Mouse (Mus musculus): Measurements from ENCODE around the gene Fkrp.

GRCm38 (mm10) chr7:16810399-16810919 lies 6.1 kb downstream of the Fkrp start:
- TF ChIP-seq CTCF (IDR thresholded peaks at IDR 0.05; ENCODE audit: low read depth) (no peak), EP300 (IDR thresholded peaks at IDR 0.05; ENCODE audit: low read depth) (no peak)

All from liver, postnatal 0 days (tissue).